Mouse (Mus musculus): ENCODE data around the gene Arl4c. TPM values are rescaled to one million over a fixed set of nuclear protein-coding genes. Genes with fewer than 3 reads are reported as not detected.

The Arl4c gene
- 0.83 and 1.2 TPM in 2 replicates for polyA plus RNA-seq (2012; ENCODE audit: insufficient read depth, insufficient read length, missing spikeins)

DNA sequence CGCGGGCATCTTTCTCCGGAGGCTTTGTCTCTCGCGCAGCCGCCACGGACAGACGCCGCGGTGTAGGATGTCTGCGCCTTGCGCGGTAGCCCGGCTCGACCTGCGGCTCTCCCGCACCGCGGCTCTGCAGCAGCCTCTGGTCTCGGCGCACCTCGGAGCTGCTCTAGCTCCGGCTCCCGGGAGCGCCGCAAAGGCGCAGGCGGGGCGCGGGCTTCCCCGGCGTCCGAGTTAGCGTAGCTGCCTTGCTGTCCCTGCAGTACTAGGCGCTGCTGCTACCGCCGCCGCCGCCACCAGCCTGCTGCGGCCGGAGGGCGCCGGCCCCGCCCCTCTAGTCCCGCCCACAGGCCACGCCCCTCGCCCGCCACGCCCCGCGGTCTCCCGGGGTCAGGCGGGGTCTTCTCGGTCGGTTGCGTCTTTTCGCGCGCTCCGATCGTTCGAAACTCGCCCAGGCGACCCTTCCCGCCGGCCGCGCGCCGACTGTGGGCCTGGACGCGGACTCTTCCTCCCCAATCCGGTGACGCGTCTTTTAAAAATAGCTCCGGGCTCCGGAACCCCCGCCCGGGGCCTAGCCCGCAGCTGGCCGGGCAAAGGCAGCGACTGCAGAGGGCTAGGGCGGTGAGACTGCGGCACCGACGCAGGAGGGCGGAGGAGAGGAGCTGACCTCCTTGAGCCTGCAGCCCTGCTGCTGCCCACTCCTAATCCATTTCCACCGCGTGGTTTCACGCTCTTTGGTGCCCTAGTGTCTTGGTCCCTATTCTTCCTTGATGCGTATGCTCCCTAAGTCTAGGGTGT, at the start of gene Arl4c:
TSS of gene Arl4c (minus strand) at position 352 of the 792 bp plus-strand sequence.
- Histone ChIP-seq H3K4me1 (ENCODE audit: control insufficient read depth, insufficient read depth, insufficient read length, low read length) (no peaks in the 10 kb centered on the region), H3K27ac (replicated peaks; ENCODE audit: low read depth, low read length) (peak within 1 kb of the TSS; percentile 74), H3K4me3 (ENCODE audit: insufficient read depth, low read depth, low read length) (peak within 1 kb of the TSS; percentile 76)

DNA sequence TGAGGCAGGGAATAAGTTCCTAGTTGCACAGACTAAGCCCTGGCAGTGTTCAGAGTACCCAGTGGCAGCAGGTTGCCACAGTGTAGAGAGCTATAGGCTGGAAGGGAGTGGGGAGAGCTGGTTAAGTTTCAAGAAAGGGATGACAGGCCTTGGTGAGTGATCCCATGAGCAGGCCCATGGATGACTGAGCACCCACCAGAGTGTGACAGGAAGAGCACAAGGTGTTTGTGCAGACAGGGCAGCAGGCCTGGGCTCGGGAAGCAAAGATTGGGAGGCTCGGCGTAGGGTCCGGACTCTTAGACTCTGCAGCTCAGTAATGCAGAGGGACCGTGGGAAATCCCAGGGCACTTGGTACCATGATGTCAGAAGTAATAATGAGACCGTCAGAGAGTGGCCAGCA, 49.3 kb upstream of the Arl4c start:
- no peaks in the 10 kb centered on the region for H3K4me1 ChIP-seq (ENCODE audit: control insufficient read depth, insufficient read depth, insufficient read length, low read length)
- no peak overlapping the region for H3K4me3 ChIP-seq (ENCODE audit: insufficient read depth, low read depth, low read length)
- no peak overlapping the region for H3K27ac ChIP-seq (replicated peaks; ENCODE audit: low read depth, low read length)

DNA sequence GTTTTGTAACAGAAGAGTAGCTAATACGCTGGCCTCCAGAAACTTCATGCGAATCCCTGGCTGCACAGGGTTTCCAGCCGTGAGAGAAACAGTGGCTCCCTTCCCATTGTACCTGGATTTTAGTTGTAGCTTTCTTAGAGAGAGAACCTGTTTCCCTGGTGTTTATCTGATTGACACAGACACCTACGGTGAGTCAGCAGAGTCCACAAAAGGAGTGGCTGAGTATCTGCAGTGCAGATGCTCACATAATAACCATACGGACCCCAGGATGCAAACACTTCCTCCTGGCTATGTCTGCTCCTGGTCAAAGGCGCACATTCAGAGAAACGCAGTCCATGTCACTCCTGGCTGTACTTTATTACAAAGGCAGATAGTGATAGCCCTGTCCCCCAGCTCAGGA, 48.6 kb upstream of the Arl4c start:
- H3K27ac ChIP-seq (replicated peaks; ENCODE audit: low read depth, low read length), result no peak overlapping the region
- no peak overlapping the region for H3K4me3 ChIP-seq (ENCODE audit: insufficient read depth, low read depth, low read length)
- H3K4me1 ChIP-seq (ENCODE audit: control insufficient read depth, insufficient read depth, insufficient read length, low read length), result no peaks in the 10 kb centered on the region

DNA sequence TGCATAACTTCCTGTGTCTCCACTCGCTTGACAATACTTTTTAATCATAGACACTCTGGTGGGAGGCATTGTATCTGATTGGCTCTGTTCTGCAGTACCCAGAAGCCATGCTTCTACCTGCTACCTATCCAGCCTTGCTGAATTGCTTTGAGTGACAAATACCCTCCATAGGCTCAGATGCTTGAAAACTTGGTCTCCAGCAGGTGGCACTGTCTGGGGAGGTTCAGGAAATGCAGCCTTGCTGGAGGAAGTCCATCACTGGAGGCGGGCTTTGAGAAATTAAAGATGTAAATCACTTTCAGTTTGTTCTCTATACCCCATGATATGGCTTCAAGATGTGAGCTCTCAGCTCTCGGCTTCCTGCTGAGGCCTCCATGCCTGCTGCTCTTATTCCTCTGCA, 48.1 kb upstream of the Arl4c start:
- Histone ChIP-seq H3K4me1 (ENCODE audit: control insufficient read depth, insufficient read depth, insufficient read length, low read length) (no peaks in the 10 kb centered on the region), H3K27ac (replicated peaks; ENCODE audit: low read depth, low read length) (no peak overlapping the region), H3K4me3 (ENCODE audit: insufficient read depth, low read depth, low read length) (no peak overlapping the region)

DNA sequence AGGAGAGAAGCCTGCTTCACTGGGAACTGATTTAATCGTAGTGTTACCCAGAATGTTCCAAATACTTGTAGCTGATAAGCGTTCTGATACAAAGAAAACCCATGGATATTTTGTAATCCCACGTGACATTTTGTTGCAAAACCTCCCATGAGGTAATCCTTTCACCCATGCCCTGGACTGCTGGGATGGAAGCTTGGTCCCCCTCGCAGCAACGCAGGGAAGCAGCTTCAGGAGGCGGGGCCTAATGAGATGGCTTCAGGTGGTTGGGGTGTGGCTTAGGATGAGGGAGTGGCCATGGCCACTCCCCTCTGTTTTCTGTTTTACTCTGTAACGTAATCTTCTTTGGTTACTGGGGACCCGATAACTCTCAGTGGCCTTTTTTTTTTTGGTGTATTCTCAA, 47.1 kb upstream of the Arl4c start:
- no peak overlapping the region for H3K4me3 ChIP-seq (ENCODE audit: insufficient read depth, low read depth, low read length)

DNA sequence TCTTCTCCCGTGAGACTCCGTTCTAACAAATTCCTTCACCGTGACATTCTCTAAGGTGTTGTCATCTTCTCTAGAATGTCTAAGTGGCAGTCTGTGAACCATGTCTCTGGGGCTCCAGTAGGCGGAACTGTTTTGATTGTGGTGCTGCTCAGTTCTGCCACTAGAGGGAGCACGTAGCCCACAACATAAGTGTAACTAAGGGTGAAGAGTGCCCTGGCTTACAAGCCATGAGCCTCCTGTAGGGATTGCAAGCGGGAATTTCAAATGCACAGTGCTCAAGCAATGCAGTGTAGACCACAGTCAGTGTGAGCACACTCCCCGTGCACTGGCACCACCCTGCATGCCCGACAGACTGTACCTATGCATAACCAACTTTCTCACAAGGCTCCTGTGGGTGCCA, 43.2 kb upstream of the Arl4c start:
- Histone ChIP-seq H3K27ac (replicated peaks; ENCODE audit: low read depth, low read length) (no peak overlapping the region), H3K4me3 (ENCODE audit: insufficient read depth, low read depth, low read length) (no peak overlapping the region), H3K4me1 (ENCODE audit: control insufficient read depth, insufficient read depth, insufficient read length, low read length) (no peaks in the 10 kb centered on the region)

More for the DNA sequence above, 47.1 kb upstream of the Arl4c start:
- Histone ChIP-seq H3K4me1 (ENCODE audit: control insufficient read depth, insufficient read depth, insufficient read length, low read length) (no peaks in the 10 kb centered on the region), H3K27ac (replicated peaks; ENCODE audit: low read depth, low read length) (no peak overlapping the region)

DNA sequence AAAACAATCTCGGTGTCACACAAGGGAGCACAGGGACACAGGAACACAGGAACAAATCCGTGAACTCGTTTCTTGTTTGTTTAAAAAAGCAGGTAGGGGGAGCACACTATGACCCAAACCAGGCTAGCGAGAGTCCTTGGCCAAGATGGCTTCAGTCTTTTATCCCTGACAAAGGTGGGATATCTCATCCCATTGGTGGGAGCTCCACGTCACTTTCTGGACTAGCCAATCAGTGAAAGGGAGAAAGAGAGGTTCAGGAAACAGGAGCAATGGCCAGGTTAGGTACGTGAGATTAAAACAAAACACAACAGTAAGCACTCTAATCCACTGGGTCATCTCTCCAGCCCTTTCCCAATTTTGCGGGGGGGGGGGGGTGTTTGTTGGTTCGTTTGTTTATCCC, 42.2 kb upstream of the Arl4c start:
- no peak overlapping the region for H3K27ac ChIP-seq (replicated peaks; ENCODE audit: low read depth, low read length)
- no peak overlapping the region for H3K4me3 ChIP-seq (ENCODE audit: insufficient read depth, low read depth, low read length)
- no peaks in the 10 kb centered on the region for H3K4me1 ChIP-seq (ENCODE audit: control insufficient read depth, insufficient read depth, insufficient read length, low read length)

DNA sequence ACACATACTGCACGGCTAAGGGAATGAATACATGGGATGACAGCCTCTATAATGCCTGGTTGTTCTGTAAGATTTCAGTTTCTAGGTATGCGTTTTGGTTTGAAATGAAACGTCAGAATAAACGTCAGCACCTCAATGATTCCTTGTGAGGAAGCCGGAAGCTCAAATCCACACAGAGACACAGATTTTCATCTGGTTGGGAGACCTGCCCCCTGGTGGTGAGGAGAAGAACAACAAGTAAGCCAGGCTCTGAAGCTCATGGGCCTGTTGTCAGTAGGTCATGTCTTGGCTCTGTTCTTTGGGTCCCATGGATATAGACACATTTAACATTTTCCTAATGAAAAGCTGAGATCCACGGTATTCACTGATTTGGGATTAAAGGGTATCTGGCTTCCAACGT, 40.4 kb upstream of the Arl4c start:
- Histone ChIP-seq H3K4me3 (ENCODE audit: insufficient read depth, low read depth, low read length) (no peak overlapping the region), H3K4me1 (ENCODE audit: control insufficient read depth, insufficient read depth, insufficient read length, low read length) (no peaks in the 10 kb centered on the region), H3K27ac (replicated peaks; ENCODE audit: low read depth, low read length) (no peak overlapping the region)

DNA sequence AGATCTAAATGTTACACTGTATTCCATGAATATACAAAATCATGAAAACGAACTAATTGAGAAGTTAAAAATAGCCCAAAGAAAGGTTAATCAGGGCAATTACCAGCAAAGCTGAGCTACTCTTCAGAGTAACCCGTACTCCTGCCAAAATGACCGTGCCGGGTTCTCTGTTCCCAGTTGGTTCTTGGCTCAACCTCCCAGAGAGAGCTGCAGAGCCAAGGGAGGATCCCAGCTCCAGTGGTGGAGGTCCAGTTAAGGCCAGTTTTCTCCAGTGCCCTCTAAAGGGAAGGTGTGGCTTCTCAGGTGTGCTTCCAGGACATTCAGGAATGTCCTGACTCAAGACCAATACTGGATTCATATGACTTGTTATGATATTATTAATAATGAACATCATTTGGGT, 37.5 kb upstream of the Arl4c start:
- Histone ChIP-seq H3K4me3 (ENCODE audit: insufficient read depth, low read depth, low read length) (no peak overlapping the region), H3K27ac (replicated peaks; ENCODE audit: low read depth, low read length) (no peak overlapping the region), H3K4me1 (ENCODE audit: control insufficient read depth, insufficient read depth, insufficient read length, low read length) (no peaks in the 10 kb centered on the region)

DNA sequence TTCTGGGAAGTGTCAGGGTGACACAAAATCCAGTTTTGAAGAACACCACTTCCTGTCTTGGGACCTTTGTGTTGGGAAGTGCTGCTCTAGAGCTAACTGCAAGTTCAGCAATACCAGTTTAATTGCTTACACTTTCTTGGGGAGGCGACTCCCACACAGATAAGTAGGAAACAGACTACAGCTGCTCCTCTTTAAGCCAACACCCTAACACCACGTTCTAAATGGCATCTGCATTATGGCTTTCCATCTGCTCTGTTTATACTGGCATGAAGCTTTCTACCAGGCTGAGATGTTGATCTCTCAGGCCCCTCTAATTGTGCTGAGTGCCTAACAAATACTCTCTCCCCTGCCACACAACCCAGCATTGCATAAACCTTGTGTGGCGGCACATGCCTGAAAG, 36.9 kb upstream of the Arl4c start:
- no peak overlapping the region for H3K27ac ChIP-seq (replicated peaks; ENCODE audit: low read depth, low read length)
- no peaks in the 10 kb centered on the region for H3K4me1 ChIP-seq (ENCODE audit: control insufficient read depth, insufficient read depth, insufficient read length, low read length)
- H3K4me3 ChIP-seq (ENCODE audit: insufficient read depth, low read depth, low read length), result no peak overlapping the region

DNA sequence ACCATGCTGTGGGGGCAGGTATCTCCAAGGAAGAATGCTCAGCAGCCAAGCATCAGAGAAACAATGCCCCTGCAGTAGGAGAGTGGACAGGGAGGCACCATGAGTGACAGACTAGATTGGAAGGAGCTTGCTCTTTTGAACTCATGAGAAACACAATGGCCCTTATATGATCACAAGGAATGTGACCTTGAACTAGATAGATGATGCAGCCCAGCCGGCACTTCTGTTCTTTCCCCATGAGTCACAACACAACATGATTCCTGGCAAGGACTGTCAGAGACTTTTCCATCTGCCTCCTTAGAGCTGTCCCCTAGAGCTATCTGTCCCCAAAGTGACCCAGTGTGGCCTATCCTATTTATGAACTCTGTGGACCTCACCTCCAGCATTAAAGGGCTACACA, 27.5 kb upstream of the Arl4c start:
- Histone ChIP-seq H3K4me1 (ENCODE audit: control insufficient read depth, insufficient read depth, insufficient read length, low read length) (no peaks in the 10 kb centered on the region), H3K4me3 (ENCODE audit: insufficient read depth, low read depth, low read length) (no peak overlapping the region), H3K27ac (replicated peaks; ENCODE audit: low read depth, low read length) (no peak overlapping the region)

DNA sequence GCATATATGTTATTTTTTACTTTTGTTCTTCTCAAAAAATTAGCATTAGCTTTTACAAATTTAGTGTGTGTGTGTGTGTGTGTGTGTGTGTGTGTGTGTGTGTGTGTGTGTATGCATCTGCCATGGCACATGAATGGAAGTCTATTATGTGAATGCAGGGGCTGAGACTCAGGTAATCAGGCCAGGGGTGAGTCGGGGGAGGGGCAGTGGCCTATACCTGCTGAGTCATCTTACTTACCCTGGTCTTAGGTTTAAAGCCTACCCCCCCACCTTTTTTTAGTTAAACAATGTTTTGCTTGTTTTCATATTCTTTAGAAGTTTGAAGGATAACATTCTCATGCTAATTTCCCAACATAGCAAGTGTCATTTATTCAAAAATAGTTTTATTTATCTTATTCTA, 25.3 kb upstream of the Arl4c start:
- no peaks in the 10 kb centered on the region for H3K4me1 ChIP-seq (ENCODE audit: control insufficient read depth, insufficient read depth, insufficient read length, low read length)
- H3K4me3 ChIP-seq (ENCODE audit: insufficient read depth, low read depth, low read length), result no peak overlapping the region
- H3K27ac ChIP-seq (replicated peaks; ENCODE audit: low read depth, low read length), result no peak overlapping the region

DNA sequence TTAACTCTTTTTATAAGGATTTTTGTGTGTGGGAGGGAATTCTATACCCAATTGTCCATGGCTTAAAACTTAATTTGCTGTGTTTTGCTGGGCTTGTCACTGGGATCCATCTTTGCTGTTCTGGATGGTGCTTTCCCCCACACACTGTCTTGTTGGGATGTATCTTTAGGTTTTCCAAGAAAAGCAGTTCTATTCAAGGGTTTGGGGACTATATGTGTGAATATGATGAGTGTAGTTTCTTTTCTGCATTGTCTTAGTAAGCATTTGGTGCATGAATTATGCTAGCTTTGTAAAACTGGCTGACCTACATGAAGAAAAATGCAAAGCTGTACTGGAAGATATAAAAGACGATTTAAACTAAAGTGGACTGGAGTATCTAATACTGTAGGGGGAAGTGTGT, 23.7 kb upstream of the Arl4c start:
- no peak overlapping the region for H3K4me3 ChIP-seq (ENCODE audit: insufficient read depth, low read depth, low read length)
- no peaks in the 10 kb centered on the region for H3K4me1 ChIP-seq (ENCODE audit: control insufficient read depth, insufficient read depth, insufficient read length, low read length)
- no peak overlapping the region for H3K27ac ChIP-seq (replicated peaks; ENCODE audit: low read depth, low read length)

DNA sequence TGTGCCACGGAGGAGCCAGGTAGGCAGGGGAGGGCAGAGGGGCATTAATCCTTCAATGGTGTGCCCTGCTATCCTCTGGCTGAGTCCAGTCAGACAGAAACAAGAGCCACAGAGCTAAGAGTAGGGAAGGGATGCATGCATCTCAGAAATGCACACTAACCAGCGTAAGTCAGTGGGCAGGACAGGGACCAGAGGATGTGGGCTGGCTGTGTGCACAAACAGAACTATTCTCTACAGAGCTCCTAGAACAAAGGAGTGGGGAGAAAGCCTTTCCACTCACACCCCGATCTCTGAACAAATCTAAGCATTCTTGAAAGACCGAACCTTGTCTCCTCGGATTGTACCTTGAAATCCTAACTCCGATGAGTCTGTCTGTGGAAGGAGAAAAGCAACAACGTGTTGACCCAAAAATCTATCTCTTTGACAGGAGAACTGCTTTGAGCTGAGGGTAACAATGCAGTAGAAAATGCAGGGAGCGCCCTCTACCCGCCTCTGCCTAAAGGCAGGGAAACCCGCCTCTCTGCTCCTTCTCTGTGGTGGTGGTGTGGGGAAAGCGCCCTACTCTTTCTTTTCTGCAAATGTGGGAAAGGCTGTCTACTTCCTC, 18.7 kb upstream of the Arl4c start:
- H3K4me3 ChIP-seq (ENCODE audit: insufficient read depth, low read depth, low read length), result no peak overlapping the region
- no peak overlapping the region for H3K27ac ChIP-seq (replicated peaks; ENCODE audit: low read depth, low read length)
- H3K4me1 ChIP-seq (ENCODE audit: control insufficient read depth, insufficient read depth, insufficient read length, low read length), result no peaks in the 10 kb centered on the region

DNA sequence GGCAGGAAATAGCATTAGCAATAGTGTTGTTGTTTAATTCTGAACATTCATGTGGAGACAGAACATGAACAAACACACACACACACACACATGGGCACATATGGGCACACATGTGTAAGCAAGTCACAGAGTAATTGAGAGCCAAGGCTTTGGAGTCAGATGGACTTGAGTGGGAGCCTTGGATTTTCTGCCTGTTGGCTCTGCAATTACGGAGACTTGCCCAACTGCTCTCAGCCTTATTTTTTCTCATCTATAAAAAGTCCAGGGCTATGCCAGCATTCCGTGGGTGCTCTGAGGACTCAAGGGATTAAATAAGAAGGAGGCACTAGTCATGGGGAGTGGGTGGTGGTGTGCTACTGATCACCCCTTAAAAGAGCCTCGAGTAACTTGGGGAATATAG, 16.5 kb upstream of the Arl4c start:
- H3K27ac ChIP-seq (replicated peaks; ENCODE audit: low read depth, low read length), result no peak overlapping the region
- no peak overlapping the region for H3K4me3 ChIP-seq (ENCODE audit: insufficient read depth, low read depth, low read length)
- H3K4me1 ChIP-seq (ENCODE audit: control insufficient read depth, insufficient read depth, insufficient read length, low read length), result no peaks in the 10 kb centered on the region

DNA sequence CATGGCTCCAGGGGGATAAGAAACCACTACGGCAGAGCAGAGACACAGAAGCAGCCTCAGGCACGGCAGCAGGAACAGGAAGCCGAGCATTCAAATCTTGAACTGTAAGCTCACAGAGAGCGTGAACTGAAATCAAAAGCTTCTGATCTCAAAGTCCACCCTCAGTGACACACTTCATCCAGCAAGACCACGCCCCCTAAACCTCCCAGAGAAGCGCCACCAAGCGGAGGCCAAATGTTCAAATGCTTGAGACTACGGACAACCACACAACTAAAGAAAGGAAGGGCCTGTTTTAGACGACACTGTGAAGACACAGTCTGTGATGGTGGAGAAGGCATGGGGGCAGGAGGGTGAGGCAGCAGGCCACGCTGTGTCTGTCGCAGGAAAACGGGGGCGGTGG, 15.7 kb upstream of the Arl4c start:
- no peak overlapping the region for H3K27ac ChIP-seq (replicated peaks; ENCODE audit: low read depth, low read length)
- no peaks in the 10 kb centered on the region for H3K4me1 ChIP-seq (ENCODE audit: control insufficient read depth, insufficient read depth, insufficient read length, low read length)
- no peak overlapping the region for H3K4me3 ChIP-seq (ENCODE audit: insufficient read depth, low read depth, low read length)
